Mouse (Mus musculus) hindbrain, embryonic 10.5 days (tissue): ENCODE data around the gene Slc19a3. TPM values are rescaled to one million over a fixed set of nuclear protein-coding genes. Genes with fewer than 3 reads are reported as not detected.

ENCODE experiments used
- DNase-seq: peaks from one replicate; pipeline ENCODE4 v3.0.0-alpha.2; 2017; ENCODE audit warnings: low spot score
- H3K27ac ChIP-seq: fragments of 300-500 bp; sonication (generic); 2 replicates; pipeline ENCODE4 v1.5.1; 2016; ENCODE audit warnings: mild to moderate bottlenecking, moderate library complexity
- H3K27me3 ChIP-seq: fragments of 300-500 bp; sonication (generic); 2 replicates; pipeline ENCODE4 v1.6.1; 2016; ENCODE audit warnings: mild to moderate bottlenecking; ENCODE audit not compliant: poor library complexity, insufficient read depth, severe bottlenecking
- H3K36me3 ChIP-seq: fragments of 300-500 bp; sonication (generic); 2 replicates; pipeline ENCODE4 v1.6.1; 2016; ENCODE audit warnings: mild to moderate bottlenecking, moderate library complexity
- H3K4me1 ChIP-seq: fragments of 300-500 bp; sonication (generic); replicated peaks from 2 replicates; pipeline ENCODE4 v1.6.1; 2016; ENCODE audit warnings: mild to moderate bottlenecking
- H3K4me3 ChIP-seq: fragments of 300-500 bp; sonication (generic); 2 replicates; pipeline ENCODE4 v1.5.1; 2016; ENCODE audit warnings: mild to moderate bottlenecking, moderate library complexity
- H3K9me3 ChIP-seq: fragments of 300-500 bp; sonication (generic); 2 replicates; pipeline ENCODE4 v1.6.1; 2016; ENCODE audit warnings: mild to moderate bottlenecking, moderate library complexity
- WGBS: fragments of 180-500 bp; shearing (Covaris S2); methylation state at CpG from one replicate; pipeline ENCODE4 v1.1.7; 2016; 5-methylcytosine and 5-hydroxymethylcytosine counted together
- polyA plus RNA-seq: library from polyadenylated mRNA; unstranded; fragments of >200 nt; fragmentation: Nextera tagmentation; extraction: Ambion mirVana; gene quantifications from 2 replicates; pipeline ENCODE4 v1.2.1, GENCODE M21; 2016

Gene Slc19a3
- polyA plus RNA-seq = 0.47 and 0.67 TPM in 2 replicates

GRCm38 (mm10) chr1:83038109-83038672 is at the start of gene Slc19a3:
TSS of gene Slc19a3 (minus strand) at chr1:83038448.
- no peaks in the 10 kb centered on the region for H3K9me3 ChIP-seq
- H3K27me3 ChIP-seq = no peaks in the 10 kb centered on the region
- H3K36me3 ChIP-seq = no peaks in the 10 kb centered on the region
- H3K4me1 ChIP-seq = peaks cover 11% of the 10 kb centered on the region
- DNase-seq = peak; percentile 54
- H3K27ac ChIP-seq = peak within 1 kb of the TSS; percentile 62
- H3K4me3 ChIP-seq = peak within 1 kb of the TSS; percentile 60
- WGBS = under 1% methylated on average over 25 of the region's 25 CpGs

- no peak for DNase-seq
- Histone ChIP-seq H3K9me3 (no peaks in the 10 kb centered on the region), H3K4me3 (no peak overlapping the region), H3K4me1 (no peaks in the 10 kb centered on the region), H3K36me3 (no peaks in the 10 kb centered on the region), H3K27me3 (no peaks in the 10 kb centered on the region), H3K27ac (no peak overlapping the region)
- WGBS = 85% methylated on average over 2 of the region's 2 CpGs
Measured at GRCm38 (mm10) chr1:83084790-83085189, 46.5 kb upstream of the Slc19a3 start.

GRCm38 (mm10) chr1:83077016-83077415 is 38.8 kb upstream of the Slc19a3 start:
- Histone ChIP-seq H3K9me3 (no peaks in the 10 kb centered on the region), H3K4me3 (no peak overlapping the region), H3K36me3 (no peaks in the 10 kb centered on the region), H3K27me3 (no peaks in the 10 kb centered on the region), H3K27ac (no peak overlapping the region), H3K4me1 (no peaks in the 10 kb centered on the region)
- 75% methylated on average over 6 of the region's 6 CpGs for WGBS
- no peak for DNase-seq

- H3K9me3 ChIP-seq = no peaks in the 10 kb centered on the region
- no peaks in the 10 kb centered on the region for H3K27me3 ChIP-seq
- H3K4me1 ChIP-seq = no peaks in the 10 kb centered on the region
- DNase-seq = peak; percentile 49
- no peaks in the 10 kb centered on the region for H3K36me3 ChIP-seq
- 45% methylated on average over 11 of the region's 11 CpGs for WGBS
- H3K4me3 ChIP-seq = peak overlapping the region; percentile 21; the same call in 1 of the 2 replicates
- H3K27ac ChIP-seq = no peak overlapping the region
Measured at GRCm38 (mm10) chr1:83076190-83076917, 38.1 kb upstream of the Slc19a3 start.

- H3K27me3 ChIP-seq = no peaks in the 10 kb centered on the region
- H3K27ac ChIP-seq = no peak overlapping the region
- no peaks in the 10 kb centered on the region for H3K36me3 ChIP-seq
- no peaks in the 10 kb centered on the region for H3K9me3 ChIP-seq
- H3K4me3 ChIP-seq = peak overlapping the region; percentile 21; the same call in 1 of the 2 replicates
- H3K4me1 ChIP-seq = no peaks in the 10 kb centered on the region
- no peak for DNase-seq
- WGBS = 46% methylated on average over 15 of the region's 15 CpGs
Measured at GRCm38 (mm10) chr1:83075526-83076189, 37.4 kb upstream of the Slc19a3 start.

DNA sequence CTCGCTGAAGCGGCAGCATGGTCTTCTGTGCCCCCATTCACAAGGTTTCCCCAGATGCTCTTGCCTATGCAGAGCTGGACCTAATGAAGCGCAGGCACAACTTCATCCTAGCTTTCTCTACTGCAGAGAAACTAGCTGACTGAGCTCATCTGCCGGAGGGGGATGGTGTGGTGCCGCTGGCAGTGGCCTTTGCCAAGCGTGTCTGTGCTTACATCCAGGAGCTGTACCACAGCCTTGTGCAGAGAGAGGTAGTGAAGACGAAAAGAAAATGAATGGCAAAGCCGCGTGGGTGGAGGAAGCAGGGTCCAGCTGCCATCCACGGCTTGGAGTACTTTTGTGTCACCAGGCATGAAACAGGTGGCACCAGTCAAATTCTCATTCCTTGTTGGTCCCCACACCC is 29.0 kb upstream of the Slc19a3 start:
- 90% methylated on average over 10 of the region's 10 CpGs for WGBS
- Histone ChIP-seq H3K27me3 (no peaks in the 10 kb centered on the region), H3K36me3 (no peaks in the 10 kb centered on the region), H3K4me3 (no peak overlapping the region), H3K27ac (no peak overlapping the region), H3K4me1 (no peaks in the 10 kb centered on the region), H3K9me3 (no peaks in the 10 kb centered on the region)
- no peak for DNase-seq

- no peak for DNase-seq
- Histone ChIP-seq H3K9me3 (no peaks in the 10 kb centered on the region), H3K36me3 (no peaks in the 10 kb centered on the region), H3K4me3 (no peak overlapping the region), H3K4me1 (no peaks in the 10 kb centered on the region), H3K27ac (no peak overlapping the region), H3K27me3 (no peaks in the 10 kb centered on the region)
- 93% methylated on average over 4 of the region's 4 CpGs for WGBS
Measured at GRCm38 (mm10) chr1:83066577-83066976, 28.3 kb upstream of the Slc19a3 start.

DNA sequence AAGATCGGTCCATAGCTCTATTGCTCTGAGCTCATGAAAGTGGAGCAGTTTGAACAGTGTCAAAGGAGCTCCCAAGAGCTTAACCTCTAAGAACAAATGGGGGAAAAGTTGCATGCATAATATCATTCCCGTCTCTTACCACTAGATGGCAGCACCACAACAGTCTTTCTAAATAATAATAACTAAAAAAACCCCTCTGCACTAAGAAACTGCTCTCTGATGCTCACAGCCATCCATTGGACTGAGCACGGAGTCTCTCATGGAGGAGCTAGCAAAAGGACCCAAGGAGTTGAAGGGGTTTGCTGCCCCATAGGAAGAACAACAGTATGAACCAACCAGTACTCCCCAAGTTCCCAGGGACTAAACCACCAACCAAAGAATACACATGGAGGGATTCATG is 26.6 kb upstream of the Slc19a3 start:
- H3K4me3 ChIP-seq = no peak overlapping the region
- DNase-seq = peak; percentile 10
- H3K9me3 ChIP-seq = no peaks in the 10 kb centered on the region
- WGBS = 27% methylated on average over 3 of the region's 3 CpGs
- no peaks in the 10 kb centered on the region for H3K36me3 ChIP-seq
- no peaks in the 10 kb centered on the region for H3K4me1 ChIP-seq
- no peaks in the 10 kb centered on the region for H3K27me3 ChIP-seq
- no peak overlapping the region for H3K27ac ChIP-seq

DNA sequence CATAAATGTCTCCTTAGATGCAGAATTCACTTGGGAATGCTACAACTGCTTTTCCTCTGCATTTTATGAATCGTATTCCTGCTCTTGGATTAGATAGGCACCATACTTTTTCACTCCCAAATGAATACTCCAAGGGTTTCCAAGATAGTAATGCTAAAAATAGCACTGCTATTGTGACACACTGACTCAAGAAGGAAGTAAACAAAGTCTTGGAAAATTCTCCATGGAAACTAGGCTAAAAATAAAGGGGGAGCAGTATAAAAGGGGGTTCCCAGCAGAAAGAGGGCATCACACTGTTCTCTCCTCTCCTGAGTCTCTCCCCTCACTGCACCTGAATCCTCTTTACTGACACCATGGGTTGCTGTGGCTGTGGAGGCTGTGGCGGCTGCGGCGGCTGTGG is 22.4 kb upstream of the Slc19a3 start, which contains the start of gene Krtap28-13:
Gene Krtap28-13 (plus strand): TSS at position 288 of the 400 bp plus-strand sequence.
- no peaks in the 10 kb centered on the region for H3K27me3 ChIP-seq
- WGBS = 94% methylated on average over 4 of the region's 4 CpGs
- H3K36me3 ChIP-seq = no peaks in the 10 kb centered on the region
- H3K4me1 ChIP-seq = no peaks in the 10 kb centered on the region
- H3K27ac ChIP-seq = no peak within 1 kb of the TSS
- no peaks in the 10 kb centered on the region for H3K9me3 ChIP-seq
- H3K4me3 ChIP-seq = no peak within 1 kb of the TSS
- DNase-seq = no peak

DNA sequence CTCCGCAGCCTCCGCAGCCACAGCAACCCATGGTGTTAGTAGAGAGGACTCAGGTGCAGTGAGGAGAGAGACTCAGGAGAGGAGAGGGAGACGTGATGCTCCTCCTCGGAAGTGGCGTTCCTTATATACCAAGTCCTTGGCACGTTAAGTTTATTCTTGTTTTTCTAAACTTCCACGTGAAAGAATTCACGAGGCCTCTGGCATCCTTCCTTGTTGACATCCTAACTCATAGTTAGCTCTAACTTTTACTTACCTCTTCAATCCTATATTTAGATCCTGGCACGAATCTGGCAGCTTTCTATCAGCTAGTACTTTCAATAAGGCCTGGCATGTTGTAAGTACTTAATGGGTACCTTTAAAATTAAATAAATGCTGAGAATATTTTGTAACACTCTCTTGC is 21.0 kb upstream of the Slc19a3 start, which contains the start of gene A030005K14Rik:
Gene A030005K14Rik (minus strand): TSS at position 101 of the 400 bp plus-strand sequence.
- H3K36me3 ChIP-seq = no peaks in the 10 kb centered on the region
- H3K4me3 ChIP-seq = no peak within 1 kb of the TSS
- H3K27me3 ChIP-seq = no peaks in the 10 kb centered on the region
- H3K9me3 ChIP-seq = no peaks in the 10 kb centered on the region
- WGBS = 91% methylated on average over 9 of the region's 9 CpGs
- no peak within 1 kb of the TSS for H3K27ac ChIP-seq
- no peak for DNase-seq
- H3K4me1 ChIP-seq = no peaks in the 10 kb centered on the region

DNA sequence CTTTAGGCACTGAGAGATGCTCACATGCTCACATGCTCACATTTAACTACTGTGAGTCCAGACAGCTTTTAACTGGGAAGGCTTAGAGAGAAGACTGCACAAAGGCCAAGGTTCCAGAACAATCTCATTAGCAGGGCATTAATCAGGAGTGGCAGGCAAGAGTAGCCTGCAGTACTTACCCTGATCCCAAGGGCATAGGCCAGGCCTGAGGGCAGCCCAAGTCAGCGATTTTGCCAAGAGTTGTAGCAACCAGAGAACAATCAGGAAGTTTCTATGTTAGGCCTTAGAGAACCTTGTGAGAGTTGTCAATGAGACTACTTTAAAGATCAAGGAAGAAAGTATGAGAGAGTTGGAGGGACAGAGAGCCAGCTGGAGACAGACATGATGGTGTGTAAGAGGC is 20.2 kb upstream of the Slc19a3 start:
- no peaks in the 10 kb centered on the region for H3K36me3 ChIP-seq
- DNase-seq = no peak
- H3K27ac ChIP-seq = no peak overlapping the region
- WGBS = 67% methylated on average over 1 of the region's 1 CpGs
- H3K4me1 ChIP-seq = no peaks in the 10 kb centered on the region
- H3K4me3 ChIP-seq = no peak overlapping the region
- H3K27me3 ChIP-seq = no peaks in the 10 kb centered on the region
- no peaks in the 10 kb centered on the region for H3K9me3 ChIP-seq

- no peaks in the 10 kb centered on the region for H3K36me3 ChIP-seq
- no peak within 1 kb of the TSS for H3K4me3 ChIP-seq
- H3K27me3 ChIP-seq = no peaks in the 10 kb centered on the region
- WGBS = 88% methylated on average over 5 of the region's 5 CpGs
- H3K4me1 ChIP-seq = no peaks in the 10 kb centered on the region
- H3K27ac ChIP-seq = no peak within 1 kb of the TSS
- no peaks in the 10 kb centered on the region for H3K9me3 ChIP-seq
- DNase-seq = no peak
Measured at GRCm38 (mm10) chr1:83044882-83045427, 6.7 kb upstream of the Slc19a3 start, which contains the start of gene Gm47969. TSS of gene Gm47969 (plus strand) at chr1:83044932.

- H3K27ac ChIP-seq = no peak within 1 kb of the TSS
- 94% methylated on average over 2 of the region's 2 CpGs for WGBS
- H3K9me3 ChIP-seq = no peaks in the 10 kb centered on the region
- no peak within 1 kb of the TSS for H3K4me3 ChIP-seq
- DNase-seq = no peak
- no peaks in the 10 kb centered on the region for H3K27me3 ChIP-seq
- H3K36me3 ChIP-seq = no peaks in the 10 kb centered on the region
- H3K4me1 ChIP-seq = peaks cover 11% of the 10 kb centered on the region
Measured at GRCm38 (mm10) chr1:83042380-83042779, 4.1 kb upstream of the Slc19a3 start, which contains the start of gene Krtap28-10. TSS of gene Krtap28-10 (minus strand) at chr1:83042480.
